Mouse (Mus musculus) right cerebral cortex, adult 2 months (tissue): ENCODE data around the gene Mdk.

Experiments used
- DNase-seq, 2 experiments: peaks; one replicate each; pipeline ENCODE4 v3.0.0; 2021 to 2022; ENCODE audit warnings: low spot score in 2 of 2

The Mdk gene

GRCm38 (mm10) chr2:91958701-91959457, 26.8 kb upstream of the Mdk start:
- DNase-seq = peak; percentile 56 to 62

- DNase-seq = no peak
These were observed 26.0 kb upstream of the Mdk start for GRCm38 (mm10) chr2:91958049-91958448.

- DNase-seq = peak; percentile 89 to 93
These were observed 25.0 kb upstream of the Mdk start for GRCm38 (mm10) chr2:91957096-91957495.

- no peak for DNase-seq
These were observed 23.8 kb upstream of the Mdk start for GRCm38 (mm10) chr2:91955875-91956274.

- DNase-seq = no peak
These were observed 23.1 kb upstream of the Mdk start for GRCm38 (mm10) chr2:91955121-91955591.

GRCm38 (mm10) chr2:91953825-91954224, 21.7 kb upstream of the Mdk start:
- DNase-seq = no peak

- DNase-seq = no peak
These were observed 18.4 kb upstream of the Mdk start for GRCm38 (mm10) chr2:91950275-91951085.

GRCm38 (mm10) chr2:91949411-91950274, 17.5 kb upstream of the Mdk start:
- DNase-seq = no peak

GRCm38 (mm10) chr2:91948792-91949241, 16.7 kb upstream of the Mdk start:
- DNase-seq = no peak

GRCm38 (mm10) chr2:91948151-91948509, 16.0 kb upstream of the Mdk start:
- DNase-seq = no peak

- DNase-seq = no peak
These were observed 15.5 kb upstream of the Mdk start for GRCm38 (mm10) chr2:91947397-91948150.

- no peak for DNase-seq
These were observed 14.7 kb upstream of the Mdk start for GRCm38 (mm10) chr2:91946836-91947235.

- no peak for DNase-seq
These were observed 13.4 kb upstream of the Mdk start, which contains the start of gene Gm9821 for GRCm38 (mm10) chr2:91945483-91945882. Gm9821 (plus strand) TSS chr2:91945703.

GRCm38 (mm10) chr2:91944170-91944950, 12.3 kb upstream of the Mdk start:
- DNase-seq = peak; percentile 84 to 86

- no peak for DNase-seq
These were observed 10.3 kb upstream of the Mdk start for GRCm38 (mm10) chr2:91942356-91942755.

- no peak for DNase-seq
These were observed 7.3 kb upstream of the Mdk start for GRCm38 (mm10) chr2:91939303-91939935.

GRCm38 (mm10) chr2:91936154-91936553, 4.1 kb upstream of the Mdk start:
- DNase-seq = peak in 1 of 2 experiments; percentile 68

- DNase-seq = no peak
These were observed 2.9 kb upstream of the Mdk start for GRCm38 (mm10) chr2:91934826-91935525.

GRCm38 (mm10) chr2:91934016-91934415, 1.9 kb upstream of the Mdk start:
- no peak for DNase-seq
